Mouse (Mus musculus): Measurements from ENCODE around the gene Tmem139.

The Tmem139 gene

DNA sequence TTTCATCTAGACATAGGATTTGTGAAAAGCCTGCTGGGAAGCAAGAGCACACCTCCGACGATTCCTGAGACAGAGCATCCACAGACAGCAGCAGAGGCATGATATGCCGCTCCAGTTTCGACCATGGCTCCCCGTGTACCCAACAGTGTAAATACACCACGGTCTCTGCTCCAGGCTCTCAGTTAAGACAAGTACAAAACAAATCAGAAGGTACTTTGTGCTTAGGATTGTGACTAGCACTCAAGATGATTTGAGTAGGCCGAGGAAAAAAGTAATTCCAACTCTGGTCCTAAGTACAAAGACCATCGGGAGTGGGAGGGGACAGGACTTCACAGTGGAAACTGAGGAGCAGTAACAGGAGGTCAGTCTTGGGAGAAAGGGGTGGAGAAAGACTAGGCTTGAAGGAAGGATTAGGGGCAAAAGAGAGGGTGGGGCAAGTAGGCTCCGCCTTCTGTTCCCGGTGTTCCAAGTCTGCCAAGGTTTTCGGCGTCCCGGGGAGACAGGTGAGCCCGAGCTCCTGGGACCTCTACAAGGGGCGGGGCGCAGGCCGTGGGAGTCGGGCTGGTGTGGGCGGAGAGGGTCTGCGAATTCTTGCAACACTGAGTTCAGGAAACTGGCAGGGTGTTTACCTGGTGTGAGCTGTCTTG lies at the start of gene Tmem139:
Gene Tmem139, plus strand, starts transcription at position 447 of the 647 bp plus-strand sequence.
- no peak for DNase-seq (ENCODE audit: low spot score in 2 of 2)

DNA sequence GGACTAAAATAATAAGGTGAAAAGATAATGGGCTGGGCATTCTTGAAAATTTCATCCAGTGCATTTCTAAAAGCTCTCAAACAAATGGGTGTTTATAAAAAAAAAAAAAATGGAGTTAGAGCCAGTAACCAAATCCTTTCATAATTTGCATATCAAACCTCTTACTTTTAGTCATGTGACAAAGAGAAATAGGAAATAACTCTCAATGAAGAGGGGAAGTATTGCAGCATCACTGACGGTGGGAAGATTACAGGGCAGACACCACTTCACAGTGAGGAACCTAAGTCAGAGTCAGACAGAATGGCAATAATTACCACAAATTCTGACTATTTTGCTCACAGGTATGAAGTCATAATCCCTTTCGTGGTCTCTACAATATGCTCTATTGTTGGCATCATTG lies 46.7 kb upstream of the Tmem139 start, which contains the start of gene Tas2r144:
Gene Tas2r144, plus strand, starts transcription at position 301 of the 400 bp plus-strand sequence.
- DNase-seq (ENCODE audit: low spot score in 2 of 2) = no peak

DNA sequence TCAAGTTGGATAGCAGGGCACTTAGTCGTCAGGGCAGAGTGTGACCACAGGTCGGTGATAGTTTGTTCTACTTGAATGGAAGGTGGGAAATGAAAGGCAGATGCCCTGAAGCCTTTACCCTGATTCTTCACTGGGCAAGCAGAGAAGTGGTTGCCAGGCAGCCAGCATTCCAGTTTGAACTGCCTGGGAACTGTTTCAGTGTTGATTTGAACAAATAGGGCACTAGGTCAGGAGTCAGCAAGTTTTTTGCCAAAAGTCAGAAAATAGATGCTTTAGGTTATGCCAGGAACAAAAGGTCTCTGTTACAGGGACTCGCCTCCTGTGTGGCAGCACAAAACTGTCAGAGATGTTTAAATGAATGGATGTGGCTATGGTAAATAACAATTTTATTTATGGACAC lies 39.5 kb upstream of the Tmem139 start:
- no peak for DNase-seq (ENCODE audit: low spot score in 2 of 2)

DNA sequence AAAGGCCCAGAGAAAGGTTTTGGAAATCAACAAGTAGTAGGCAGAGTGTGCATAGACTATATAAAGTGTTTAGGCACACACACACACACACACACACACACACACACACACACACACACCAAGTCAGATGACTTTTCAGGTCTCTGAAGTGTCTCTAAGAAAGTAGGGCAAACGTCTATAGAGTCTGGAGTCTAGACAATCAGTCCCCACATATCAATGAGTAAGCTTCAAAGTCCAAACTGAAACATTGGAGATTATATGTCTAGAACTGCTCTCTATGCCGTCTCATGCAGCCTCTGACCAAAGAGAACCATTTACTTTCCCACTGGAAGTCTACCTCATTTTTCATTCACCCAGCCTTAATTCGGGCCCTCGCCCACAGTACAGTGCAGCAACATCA lies 36.7 kb upstream of the Tmem139 start:
- no peak for DNase-seq (ENCODE audit: low spot score in 2 of 2)

DNA sequence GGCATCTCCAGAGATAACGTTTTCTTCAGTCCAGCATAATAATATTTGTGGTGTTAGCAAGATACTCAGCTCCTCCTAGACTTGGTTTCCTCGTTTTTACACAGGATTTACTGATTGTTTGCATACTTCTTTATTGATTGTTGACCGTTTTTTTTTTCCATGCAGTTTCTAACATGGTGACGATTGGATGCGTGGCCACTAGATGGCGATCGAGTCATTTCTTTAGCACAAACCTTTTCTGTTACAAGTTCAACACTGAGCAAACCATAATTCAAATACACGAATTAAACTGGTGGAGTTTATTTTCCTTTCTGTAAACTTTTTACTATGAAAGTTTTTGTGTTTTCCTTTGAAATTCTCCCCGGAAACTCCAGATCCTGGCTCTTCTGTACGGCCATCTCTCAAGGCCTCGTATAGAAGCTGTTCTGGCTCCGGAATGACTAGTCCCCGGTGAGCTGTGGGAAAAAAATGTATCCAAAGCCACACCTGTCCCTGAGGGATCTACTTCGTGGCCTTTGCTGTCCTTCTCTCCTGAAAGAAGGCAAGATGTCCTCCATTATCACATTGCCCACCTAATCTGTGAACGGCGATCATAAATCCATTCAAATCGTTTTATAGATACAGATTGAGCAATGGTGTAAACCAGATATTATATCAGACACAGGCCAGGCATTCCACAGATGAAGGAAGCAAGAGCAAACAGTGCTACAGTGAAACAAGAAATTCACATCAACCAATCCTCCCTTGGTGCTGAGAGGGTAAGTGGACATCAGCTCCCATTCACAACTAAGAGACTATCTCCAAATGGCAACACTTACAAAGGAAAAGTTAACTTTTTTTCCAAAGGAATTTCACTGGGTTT lies 34.3 kb upstream of the Tmem139 start:
- DNase-seq (ENCODE audit: low spot score in 2 of 2) = peak; percentile 17 to 39

DNA sequence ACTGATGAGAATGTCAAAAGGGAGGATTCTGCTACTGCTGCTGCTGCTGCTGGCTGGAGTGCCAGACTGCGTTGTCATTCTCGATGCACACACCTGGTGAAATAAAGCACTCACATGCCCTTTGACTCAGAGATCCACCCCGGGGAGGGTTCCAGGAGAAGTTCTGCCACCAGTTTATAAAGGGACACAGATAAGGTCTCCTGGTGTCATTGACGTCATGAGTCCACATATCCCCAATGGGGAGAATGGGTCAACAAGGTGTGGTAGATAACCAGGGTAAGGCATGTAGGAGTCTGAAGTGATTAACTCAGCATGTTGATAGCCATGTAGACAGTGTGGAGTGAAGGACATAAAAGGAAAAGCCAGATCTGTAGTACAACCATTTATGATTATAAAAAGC lies 32.2 kb upstream of the Tmem139 start:
- DNase-seq (ENCODE audit: low spot score in 2 of 2) = no peak

DNA sequence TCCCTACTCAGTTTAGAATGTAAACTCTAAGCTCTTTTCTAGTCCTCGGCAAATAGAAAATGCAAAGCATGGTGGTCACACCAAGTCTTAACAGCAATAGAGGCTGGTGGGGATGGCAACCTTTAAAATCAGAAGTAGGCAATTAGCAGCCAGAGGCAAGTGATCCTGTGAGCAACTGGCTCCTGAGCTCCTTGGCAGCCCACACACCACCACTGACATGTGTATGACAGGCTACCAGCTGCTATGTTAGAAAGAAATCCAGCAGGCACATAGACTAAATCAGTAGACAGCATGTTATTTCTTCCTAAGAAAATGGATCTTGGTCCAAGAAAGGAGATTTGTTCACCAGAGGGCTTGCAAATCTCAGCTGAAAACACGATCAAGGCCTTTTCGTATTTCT lies 30.6 kb upstream of the Tmem139 start:
- no peak for DNase-seq (ENCODE audit: low spot score in 2 of 2)

DNA sequence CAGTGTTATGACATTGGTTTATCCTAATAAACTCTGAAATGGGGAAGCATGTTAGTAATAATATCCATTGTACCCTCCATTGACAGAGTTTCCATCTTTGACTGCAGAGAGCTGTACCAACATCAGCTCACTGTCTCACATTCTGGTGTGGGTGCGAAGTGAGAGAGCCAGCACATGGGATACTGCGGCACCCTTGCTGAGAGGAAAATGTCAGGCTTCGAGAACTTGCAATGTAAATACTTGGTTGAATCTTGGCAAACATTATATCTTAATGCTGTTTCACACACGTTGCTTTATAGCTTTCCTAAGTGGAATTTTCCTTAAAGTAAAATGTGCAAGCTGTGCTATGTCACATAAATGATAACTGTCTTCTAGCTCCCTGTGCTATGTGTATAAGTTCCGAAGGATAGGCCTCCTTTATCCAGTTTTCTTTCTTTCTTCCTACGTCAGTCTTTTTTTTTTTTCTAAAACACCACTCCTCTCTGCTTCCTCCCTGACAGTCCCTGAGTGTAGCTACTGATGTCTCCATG lies 24.4 kb upstream of the Tmem139 start:
- DNase-seq (ENCODE audit: low spot score in 2 of 2) = no peak

DNA sequence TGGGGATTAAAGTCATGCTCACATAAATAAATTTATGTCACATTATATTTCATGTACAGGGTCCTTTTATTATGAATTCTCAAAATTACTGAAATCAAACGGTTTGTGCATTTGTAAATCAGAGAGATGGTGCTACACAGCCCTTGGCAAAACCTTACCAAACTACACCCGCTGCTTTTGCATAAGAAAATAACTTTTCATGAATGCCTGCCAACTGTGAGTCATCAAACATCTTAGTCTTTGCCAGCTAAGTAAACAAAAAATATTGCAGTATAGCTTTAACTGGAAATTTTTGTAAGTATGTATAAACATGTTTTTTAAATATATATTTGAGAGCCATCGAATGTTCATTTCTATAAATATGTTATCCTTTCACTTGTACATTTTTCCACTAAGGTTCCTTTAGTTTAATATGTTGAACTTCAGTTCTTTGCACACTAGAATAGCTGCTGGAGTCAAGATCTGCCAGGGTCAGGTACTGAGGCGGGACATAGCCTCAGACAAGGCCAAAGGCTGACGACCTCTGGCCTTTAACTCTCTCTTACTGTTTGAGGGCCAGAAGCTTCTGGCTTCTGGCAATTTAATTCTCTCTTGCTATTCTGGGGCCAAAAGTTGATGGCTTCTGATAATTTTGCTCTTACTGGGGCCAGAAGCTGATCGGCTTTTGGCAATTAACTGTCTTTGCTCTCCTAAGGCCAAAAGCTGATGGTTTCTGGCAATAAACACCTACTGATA lies 20.3 kb upstream of the Tmem139 start:
- no peak for DNase-seq (ENCODE audit: low spot score in 2 of 2)

DNA sequence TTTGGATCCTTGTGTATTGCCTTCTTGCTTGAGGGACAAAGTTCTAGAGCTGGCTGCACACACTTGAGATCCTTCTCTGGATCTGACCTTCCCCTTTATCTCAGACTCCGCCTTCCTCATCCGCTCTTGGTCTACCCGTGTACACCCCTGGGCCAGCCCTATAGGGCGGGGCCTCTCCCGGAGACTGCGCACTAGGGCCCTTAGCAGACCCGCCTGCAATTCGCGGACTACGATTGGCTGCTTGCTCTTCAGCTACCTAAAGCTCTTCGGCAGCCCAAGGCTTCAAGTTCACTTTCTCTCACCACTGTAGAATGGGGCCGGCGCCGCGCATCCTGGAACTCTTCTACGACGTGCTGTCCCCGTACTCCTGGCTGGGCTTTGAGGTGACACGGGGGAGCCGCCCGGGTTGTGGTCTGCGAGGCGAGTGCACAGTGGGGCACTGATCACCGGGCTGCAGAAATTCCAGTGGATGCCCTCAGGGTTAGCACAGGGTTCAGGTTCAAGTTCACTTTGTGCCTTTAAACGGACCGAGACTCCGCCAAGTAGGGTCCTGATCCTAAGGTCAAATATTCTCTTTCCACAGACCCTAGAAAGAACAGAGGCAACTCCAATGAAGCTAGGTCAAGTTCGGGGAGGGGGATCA lies 15.9 kb upstream of the Tmem139 start, which contains the start of gene Gstk1:
Gene Gstk1, plus strand, starts transcription at position 225 of the 643 bp plus-strand sequence.
- DNase-seq (ENCODE audit: low spot score in 2 of 2) = peak; percentile 87 to 89

DNA sequence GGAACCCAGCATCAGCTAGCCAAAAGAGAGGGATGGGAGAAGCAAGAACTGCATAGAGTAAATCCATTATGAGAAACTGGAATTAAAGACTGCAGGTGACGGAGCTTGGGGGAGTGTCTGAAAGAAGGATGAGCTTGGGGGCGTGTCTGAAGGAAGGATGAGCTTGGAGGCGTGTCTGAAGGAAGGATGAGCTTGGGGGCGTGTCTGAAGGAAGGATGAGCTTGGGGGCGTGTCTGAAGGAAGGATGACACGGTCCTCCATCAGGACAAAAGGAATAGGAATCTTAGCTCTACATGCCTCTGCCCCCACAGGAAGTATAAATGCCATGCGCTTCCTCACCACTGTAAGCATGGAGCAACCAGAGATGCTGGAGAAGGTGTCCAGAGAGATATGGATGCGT lies 14.6 kb upstream of the Tmem139 start:
- DNase-seq (ENCODE audit: low spot score in 2 of 2) = peak in 1 of 2 experiments; percentile 27

DNA sequence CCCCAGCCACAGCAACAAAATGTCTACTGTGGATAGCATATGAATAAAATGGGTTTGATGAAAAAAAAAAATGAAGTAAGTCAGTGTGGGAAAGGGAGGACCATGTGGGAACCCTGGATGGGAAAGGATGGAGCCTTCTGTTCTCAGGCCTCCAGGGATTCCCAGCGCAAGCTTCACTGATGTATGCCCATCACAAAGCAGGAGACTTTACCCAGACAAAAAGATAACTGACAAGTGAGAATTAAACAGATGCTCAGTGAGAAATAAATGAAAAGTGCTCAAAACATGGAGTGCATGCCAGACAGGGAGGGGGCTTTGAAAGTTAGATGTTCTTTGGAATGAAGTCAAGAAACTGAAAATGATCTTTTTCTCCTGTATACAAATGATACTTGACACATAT lies 13.8 kb upstream of the Tmem139 start:
- DNase-seq (ENCODE audit: low spot score in 2 of 2) = no peak

DNA sequence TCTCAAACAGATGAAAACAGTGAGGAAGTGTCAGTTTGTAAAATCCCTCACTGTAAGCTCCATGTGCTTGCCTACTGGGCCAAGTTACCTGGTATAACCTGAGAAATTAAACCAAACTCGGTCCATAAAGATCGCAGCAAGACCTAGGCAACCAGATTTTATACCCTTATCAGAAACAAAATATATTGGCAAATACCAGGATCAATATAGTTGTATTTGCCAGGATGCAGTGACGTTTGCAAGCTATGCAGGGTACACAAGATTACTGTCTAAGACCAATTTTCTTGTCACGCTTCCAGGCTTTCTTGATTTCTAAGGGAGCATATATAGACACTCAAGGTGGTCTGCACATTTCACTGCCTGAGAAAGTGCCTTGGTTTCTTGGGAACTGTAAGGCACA lies 10.0 kb upstream of the Tmem139 start:
- no peak for DNase-seq (ENCODE audit: low spot score in 2 of 2)

DNA sequence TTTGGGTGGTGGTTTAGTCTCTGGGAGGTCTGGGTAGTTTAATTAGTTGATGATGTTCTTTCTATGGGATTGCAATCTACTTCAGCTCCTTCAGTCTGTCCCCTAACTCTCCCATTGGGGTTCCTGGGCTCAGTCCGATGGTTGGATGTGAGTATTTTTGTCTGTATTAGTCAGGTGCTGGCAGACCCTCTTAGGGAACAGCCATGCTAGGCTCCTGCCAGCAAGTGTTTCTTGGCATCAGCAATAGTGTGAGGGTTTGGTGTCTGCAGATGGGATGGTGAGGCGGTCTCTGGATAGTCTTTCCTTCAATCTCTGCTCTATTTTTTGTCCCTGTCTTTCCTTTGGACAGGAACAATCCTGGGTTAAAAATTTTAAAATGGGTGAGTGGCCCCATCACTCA lies 8.7 kb upstream of the Tmem139 start:
- no peak for DNase-seq (ENCODE audit: low spot score in 2 of 2)

DNA sequence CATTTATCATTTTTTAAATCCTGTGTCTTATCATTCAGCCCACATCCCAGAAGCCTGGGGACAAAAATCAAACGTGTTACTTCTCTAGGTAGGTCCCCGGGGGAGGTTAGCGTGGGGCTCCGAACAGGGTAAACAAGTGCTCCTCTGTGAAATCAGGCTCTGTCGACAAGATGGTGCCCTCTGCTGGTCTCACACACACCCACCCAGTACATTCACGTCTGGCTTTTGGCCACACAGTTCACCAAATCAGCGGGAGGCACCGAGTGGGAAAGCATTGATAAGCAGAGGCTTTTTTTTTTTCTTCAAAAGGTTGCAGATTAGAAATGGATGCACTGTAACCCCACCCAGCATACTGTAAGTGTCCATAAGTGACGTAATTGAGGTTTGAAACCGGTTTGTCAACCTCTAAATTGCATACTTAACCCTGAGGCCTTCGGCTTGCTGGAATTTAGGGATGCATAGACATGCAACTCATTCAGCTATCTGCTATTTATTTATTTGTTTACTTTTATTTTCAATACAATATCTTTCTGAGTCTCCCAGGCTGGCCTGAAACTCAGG lies 4.4 kb upstream of the Tmem139 start:
- peak; percentile 68 to 69 for DNase-seq (ENCODE audit: low spot score in 2 of 2)

DNA sequence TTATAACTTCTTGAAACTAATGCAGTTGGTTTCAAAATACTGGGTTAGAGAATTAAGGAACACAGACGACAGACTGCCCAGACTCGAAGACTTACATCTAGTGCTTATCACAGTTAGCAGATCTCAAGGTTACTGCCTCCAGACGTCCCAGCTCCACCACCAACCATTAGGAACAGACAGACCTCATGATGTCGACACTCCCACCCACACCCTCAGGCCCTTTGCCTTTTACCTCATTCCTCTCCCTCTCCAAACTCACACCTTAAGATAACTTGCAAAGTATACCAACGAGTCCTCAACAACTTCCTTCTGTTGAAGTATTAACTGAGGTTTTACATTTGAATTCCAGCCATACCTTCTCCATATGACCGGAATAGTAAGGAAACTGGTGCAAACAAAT lies 1.3 kb upstream of the Tmem139 start:
- DNase-seq (ENCODE audit: low spot score in 2 of 2) = no peak

DNA sequence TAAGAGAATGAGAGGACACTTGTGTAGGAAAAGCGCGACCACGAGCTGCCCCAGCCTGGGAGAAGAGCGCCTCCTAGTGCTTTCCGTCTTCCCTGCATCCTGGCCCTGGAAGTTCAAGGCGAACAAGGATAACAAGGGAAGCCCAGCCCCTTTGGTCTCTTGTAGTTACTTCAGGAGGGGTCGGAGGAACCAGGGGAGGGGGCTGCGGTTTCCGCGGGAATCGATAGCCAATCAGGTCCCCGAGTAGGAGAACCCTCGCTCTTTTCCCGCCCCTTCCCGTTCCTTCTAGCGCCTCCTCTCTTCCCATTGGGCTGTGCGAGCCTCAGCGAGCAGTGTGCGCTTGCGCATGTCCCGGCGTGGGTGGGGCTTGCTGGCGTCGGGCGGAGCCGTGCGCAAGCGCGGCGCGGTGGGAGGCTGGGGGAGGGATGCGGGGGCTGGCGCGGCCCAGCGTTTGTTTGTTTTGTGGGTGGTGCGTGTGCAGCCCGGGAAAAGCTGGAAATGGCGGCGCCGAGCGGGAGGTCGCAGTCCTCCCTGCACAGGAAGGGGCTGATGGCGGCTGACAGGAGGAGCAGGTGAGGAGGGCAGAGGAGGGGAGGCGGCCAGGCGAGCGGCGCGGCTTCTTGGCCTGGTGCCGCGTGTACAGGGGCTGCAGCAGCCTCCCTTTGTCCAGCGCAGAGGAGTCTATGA lies 3.0 kb downstream of the Tmem139 start, which contains the start of gene Casp2:
Gene Casp2, plus strand, starts transcription at position 360 of the 687 bp plus-strand sequence.
- DNase-seq (ENCODE audit: low spot score in 2 of 2) = peak; percentile 97 to 98

DNA sequence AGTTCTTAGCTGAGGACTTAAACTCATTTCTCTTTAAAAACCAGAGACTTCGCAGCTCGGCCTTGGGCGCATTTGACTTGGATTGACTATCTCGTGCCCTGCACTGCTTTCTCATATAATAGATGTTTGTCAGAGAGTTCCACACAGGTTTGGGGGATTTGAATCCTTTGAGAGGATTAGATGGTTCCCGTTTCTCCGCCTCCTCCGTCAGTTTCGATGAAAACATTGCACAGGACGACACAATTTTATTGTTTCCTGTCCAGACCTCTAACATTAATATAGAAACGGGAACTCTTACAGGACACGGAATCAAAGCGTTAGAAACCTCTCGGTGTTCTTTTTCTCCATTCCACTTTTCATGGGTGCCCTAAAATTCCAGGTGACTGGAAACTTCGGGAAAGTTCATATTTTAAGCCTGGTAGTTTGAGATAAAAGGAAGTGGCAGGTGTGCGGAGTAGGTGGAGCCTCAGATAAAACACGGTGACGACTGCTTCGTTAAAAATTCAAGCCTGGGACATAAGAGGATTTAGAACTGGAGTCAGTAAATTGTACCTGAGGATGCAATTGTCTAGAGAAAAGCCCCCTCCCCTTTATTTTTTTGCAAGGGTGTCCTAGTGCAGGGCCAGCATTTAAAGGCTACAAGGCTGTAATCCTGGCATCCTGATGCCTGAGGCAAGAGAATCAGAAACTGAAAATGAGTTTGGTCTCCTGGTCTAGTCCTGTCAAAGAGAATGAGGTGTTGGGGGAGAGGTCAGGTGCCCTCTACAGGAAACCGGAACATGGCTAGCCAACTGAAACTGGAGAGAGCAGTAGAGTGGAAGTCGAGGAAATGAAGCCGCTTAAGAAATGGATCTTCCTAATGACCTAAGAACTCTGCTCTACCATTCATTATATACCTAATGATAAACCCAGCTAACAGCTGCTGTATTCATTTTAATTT lies 3.9 kb downstream of the Tmem139 start:
- DNase-seq (ENCODE audit: low spot score in 2 of 2) = peak; percentile 33 to 58

DNA sequence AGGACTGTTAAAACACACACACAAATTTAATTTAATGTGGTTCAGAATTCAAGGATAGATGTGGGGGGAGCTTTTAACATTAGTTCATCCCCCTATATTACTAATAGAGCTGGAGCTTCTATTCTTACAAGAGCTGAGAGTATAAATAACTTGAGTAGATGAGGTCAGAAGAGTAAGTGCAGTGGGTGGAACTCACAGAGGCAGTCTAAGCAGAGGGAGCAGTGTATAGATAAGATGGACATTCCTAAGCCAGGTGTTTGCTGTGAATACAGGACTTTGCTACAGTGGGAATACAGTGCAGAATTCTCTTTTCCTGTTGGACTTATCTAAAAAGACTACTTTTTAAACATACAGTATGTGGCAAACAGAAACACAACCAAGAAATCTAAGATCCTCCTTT lies 9.0 kb downstream of the Tmem139 start:
- no peak for DNase-seq (ENCODE audit: low spot score in 2 of 2)

Measured in spleen, postnatal 36 days (tissue).